Mouse (Mus musculus): ENCODE data around the gene Hbb-bh2. TPM values are rescaled to one million over a fixed set of nuclear protein-coding genes. Genes with fewer than 3 reads are reported as not detected.
"Not testable (repeated sequence)": the region's sequence is repeated elsewhere in the genome, so short reads cannot be mapped to it uniquely, and the experiment has no call there.

Hbb-bh2 gene
- not detected for total RNA-seq (2021)
- long read RNA-seq = 0 reads

GRCm38 (mm10) chr7:103840268-103840667 is at the start of gene Hbb-bh2:
Gene Hbb-bh2 (minus strand): TSS chr7:103840520.
- DNase-seq (ENCODE audit: low spot score in 2 of 2) = no peak

GRCm38 (mm10) chr7:103886152-103886551 is 45.8 kb upstream of the Hbb-bh2 start, which contains the start of gene Olfr66:
Gene Olfr66 (minus strand): TSS chr7:103886252.
- no peak for DNase-seq (ENCODE audit: low spot score in 2 of 2)

- no peak for DNase-seq (ENCODE audit: low spot score in 2 of 2)
These were observed 36.8 kb upstream of the Hbb-bh2 start for GRCm38 (mm10) chr7:103877093-103877492.

- no peak for DNase-seq (ENCODE audit: low spot score in 2 of 2)
These were observed 34.1 kb upstream of the Hbb-bh2 start for GRCm38 (mm10) chr7:103874451-103874850.

- no peak for DNase-seq (ENCODE audit: low spot score in 2 of 2)
These were observed 32.7 kb upstream of the Hbb-bh2 start for GRCm38 (mm10) chr7:103873064-103873463.

- DNase-seq (ENCODE audit: low spot score in 2 of 2) = no peak
These were observed 30.3 kb upstream of the Hbb-bh2 start for GRCm38 (mm10) chr7:103870667-103871066.

GRCm38 (mm10) chr7:103865716-103866115 is 25.4 kb upstream of the Hbb-bh2 start:
- no peak for DNase-seq (ENCODE audit: low spot score in 2 of 2)

DNA sequence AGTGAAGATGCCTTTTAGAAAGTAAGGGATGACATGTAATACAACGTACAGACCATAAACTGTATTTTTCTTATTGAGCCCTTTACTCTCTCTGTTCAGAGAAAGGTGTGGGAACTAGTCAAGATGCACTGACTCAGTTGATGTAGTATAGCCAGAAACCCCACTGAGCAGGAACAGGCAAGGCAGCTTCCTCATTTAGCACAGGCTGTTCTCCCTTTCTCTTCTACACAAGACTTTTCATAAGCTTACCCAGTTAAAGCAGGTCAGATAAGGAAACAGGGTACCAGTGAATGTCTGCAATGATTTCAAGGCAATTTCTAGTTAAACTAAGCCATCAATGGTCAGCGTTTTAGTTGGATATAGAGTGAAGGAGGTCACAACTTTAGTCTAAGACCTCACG is 21.2 kb upstream of the Hbb-bh2 start:
- no peak for DNase-seq (ENCODE audit: low spot score in 2 of 2)

DNA sequence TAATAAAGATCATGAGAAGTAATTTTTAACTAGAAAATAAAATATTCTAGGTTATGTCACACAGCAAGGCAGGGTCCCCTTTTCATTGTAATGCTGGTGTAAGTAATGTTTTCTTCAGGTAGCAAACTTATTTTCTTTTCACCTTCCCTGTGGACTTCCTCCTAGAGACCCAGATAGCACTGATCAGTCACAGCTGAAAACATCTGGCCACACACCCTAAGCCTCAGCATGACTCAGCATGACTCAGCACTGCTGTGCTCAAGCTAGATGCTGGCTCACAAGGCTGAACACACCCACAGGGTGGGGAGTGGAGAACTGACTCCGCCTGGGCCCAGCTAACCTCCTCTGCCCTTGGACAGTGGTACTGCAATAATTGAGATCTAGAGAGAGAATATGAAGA is 20.5 kb upstream of the Hbb-bh2 start:
- no peak for DNase-seq (ENCODE audit: low spot score in 2 of 2)

GRCm38 (mm10) chr7:103859076-103859475 is 18.8 kb upstream of the Hbb-bh2 start:
- DNase-seq (ENCODE audit: low spot score in 2 of 2) = no peak

DNA sequence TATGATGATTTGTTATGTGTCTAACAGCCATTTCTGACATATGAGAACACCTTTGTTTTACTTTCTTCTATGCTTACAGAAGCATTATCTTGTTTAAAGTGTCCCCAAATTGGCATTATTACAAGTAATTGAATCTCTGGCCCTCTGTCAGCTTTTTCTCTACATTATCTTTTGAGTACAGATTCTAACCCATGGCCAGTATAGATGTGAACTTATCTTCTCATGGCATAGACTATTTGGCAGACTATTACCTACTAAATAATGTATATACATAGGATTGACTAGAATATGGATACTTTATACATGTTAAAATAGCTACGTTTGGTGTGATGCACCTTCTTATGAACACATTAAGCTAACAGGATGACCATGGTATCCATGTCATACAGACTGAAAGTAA is 14.3 kb upstream of the Hbb-bh2 start:
- no peak for DNase-seq (ENCODE audit: low spot score in 2 of 2)

DNA sequence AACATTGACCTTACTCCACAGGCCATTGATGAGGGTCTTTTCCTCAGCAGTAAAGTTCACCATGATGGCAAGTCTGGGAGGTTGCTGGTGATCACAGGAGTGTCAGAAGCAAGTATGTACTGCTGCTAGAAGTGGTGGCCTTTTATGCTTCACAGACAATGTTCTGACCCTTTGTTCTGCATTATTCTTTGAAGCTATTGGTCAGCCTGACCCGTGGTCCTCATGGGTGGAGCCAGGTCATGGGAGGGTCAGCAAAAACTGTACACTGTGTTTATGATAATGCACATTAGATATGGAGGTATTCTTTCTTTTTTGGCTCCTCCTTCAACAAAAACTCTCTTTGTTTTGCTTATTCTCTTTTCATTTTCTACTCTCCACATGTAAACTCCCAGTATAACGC is 12.8 kb upstream of the Hbb-bh2 start, which contains the start of gene Hbb-y:
Gene Hbb-y (minus strand): TSS at position 127 of the 400 bp plus-strand sequence.
- DNase-seq (ENCODE audit: low spot score in 2 of 2) = no peak

GRCm38 (mm10) chr7:103844525-103845325 is 4.4 kb upstream of the Hbb-bh2 start:
- no peak for DNase-seq (ENCODE audit: low spot score in 2 of 2)

DNA sequence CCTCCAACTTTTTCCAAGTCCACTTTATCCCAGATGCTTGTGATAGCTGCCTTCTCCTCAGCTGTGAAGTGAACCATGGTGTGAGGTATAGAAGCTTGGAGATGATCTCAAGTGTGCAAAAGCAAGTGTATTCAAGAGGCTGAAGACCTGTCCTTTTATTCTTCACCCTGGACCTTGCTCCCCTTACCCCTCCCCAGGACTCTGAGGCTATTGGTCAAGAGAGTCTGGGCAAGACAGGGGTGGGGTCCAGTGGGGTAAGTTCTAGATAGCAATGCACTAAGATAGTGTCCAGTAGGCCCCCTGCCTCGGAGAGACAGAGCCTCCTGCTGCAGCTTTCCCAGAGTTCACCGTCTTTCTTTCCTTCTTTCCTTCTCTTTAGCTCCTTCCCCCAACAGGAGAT is 2.7 kb upstream of the Hbb-bh2 start, which contains the start of gene Hbb-bh1:
Gene Hbb-bh1 (minus strand): TSS at position 131 of the 400 bp plus-strand sequence.
- no peak for DNase-seq (ENCODE audit: low spot score in 2 of 2)

DNA sequence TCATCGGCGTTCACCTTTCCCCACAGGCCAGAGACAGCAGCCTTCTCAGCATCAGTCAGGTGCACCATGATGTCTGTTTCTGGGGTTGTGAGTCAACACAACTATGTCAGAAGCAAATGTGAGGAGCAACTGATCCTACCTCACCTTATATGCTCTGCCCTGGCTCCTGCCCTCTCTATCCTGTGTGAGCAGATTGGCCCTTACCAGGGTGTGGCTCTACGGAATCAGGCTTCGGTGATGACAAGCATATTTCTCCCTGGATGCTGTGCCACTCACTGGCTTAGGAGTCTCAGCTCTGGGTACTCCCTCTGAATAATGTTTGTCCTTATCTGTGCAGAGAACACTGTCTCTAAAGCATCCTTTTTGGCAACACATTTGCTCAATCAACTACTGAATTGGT is 12.5 kb downstream of the Hbb-bh2 start, which contains the start of gene Hbb-bs:
Gene Hbb-bs (minus strand): TSS at position 289 of the 400 bp plus-strand sequence.
- no peak for DNase-seq (ENCODE audit: low spot score in 2 of 2)

GRCm38 (mm10) chr7:103827139-103827538 is 13.2 kb downstream of the Hbb-bh2 start:
- DNase-seq (ENCODE audit: low spot score in 2 of 2) = not testable (repeated sequence)

GRCm38 (mm10) chr7:103826255-103826887 is 13.9 kb downstream of the Hbb-bh2 start:
- no peak for DNase-seq (ENCODE audit: low spot score in 2 of 2)

DNA sequence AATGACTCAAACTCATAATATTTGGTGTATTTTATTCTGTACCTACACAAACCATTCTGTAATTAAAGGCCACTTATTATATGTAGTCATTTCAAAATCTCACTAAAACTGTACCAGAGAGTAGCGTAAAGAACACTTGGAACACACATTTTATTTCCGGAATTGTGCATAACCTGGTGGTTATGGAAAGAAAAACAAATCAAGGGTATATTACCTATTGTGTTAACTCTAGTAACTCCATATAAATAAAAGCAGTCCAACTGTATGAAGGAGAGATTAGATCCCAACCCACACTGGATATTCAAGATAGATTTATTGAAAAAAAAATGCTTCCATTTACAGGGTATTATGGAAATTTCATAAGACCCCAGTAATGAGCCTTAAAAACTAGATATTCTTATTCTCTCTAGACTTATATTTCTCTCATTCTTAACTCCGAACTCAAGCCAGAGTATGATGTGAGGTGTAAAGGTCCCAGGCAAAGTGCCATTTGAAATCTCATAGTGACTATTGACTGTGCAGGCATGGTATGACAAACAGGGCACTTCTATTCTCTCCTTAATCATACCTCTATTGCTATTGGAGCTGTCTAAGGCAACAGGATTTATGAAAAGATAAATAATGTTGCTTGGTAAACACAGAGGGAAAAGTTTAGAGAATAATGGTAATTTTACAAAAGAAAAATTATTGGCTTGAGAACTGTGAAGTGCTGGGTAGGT is 14.6 kb downstream of the Hbb-bh2 start:
- no peak for DNase-seq (ENCODE audit: low spot score in 2 of 2)

DNA sequence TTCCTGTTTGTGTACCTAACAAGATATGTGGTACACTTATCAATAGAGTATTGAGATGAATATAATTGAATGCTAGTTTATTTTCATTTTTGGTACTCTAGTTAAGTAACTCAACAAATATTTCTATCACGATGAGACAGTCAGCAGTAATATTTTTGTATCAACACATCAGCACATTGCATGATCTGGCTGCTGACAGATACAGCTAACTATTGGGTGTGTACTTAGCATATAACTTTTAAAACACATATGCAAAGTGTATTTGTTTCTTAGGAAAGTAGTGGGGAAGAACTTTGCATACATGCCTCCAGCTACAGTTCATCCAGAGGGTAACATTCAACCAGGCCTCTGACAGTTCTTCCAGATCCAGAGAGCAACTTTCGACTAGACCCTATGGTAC is 15.7 kb downstream of the Hbb-bh2 start:
- DNase-seq (ENCODE audit: low spot score in 2 of 2) = no peak

- DNase-seq (ENCODE audit: low spot score in 2 of 2) = not testable (repeated sequence)
These were observed 25.2 kb downstream of the Hbb-bh2 start for GRCm38 (mm10) chr7:103815085-103815484.

DNA sequence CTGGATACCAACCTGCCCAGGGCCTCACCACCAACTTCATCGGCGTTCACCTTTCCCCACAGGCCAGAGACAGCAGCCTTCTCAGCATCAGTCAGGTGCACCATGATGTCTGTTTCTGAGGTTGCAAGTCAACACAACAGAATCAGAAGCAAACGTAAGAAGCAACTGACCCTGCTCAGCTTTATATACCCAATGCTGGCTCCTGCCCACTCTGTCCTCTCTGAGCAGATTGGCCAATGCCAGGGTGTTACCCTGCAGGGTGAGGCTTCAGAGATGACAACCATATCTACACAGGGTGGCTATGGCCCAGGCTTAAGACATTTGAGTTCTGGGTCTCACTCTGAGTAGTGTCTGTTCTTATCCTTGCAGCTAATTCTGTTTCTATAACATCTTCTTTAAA is 26.6 kb downstream of the Hbb-bh2 start, which contains the start of gene Hbb-bt:
Gene Hbb-bt (minus strand): TSS at position 231 of the 400 bp plus-strand sequence.
- DNase-seq (ENCODE audit: low spot score in 2 of 2) = no peak

All from layer of hippocampus, postnatal 10 days (tissue).